Mouse (Mus musculus): ENCODE results near the gene Piezo1.

GRCm38 (mm10) chr8:122546066-122546755, 4.9 kb downstream of the Piezo1 start:
- TF ChIP-seq CTCF (IDR thresholded peaks at IDR 0.05; ENCODE audit: low read depth, low read length): no peak
- TF ChIP-seq POLR2A (IDR thresholded peaks at IDR 0.05; ENCODE audit: borderline replicate concordance, low read depth, low read length): no peak

All from bone marrow macrophage, adult 2 months (primary cell).